Mouse (Mus musculus) embryonic fibroblast, embryonic 13.5 days (primary cell): Measurements from ENCODE around the gene Fgd5. TPM values are rescaled to one million over a fixed set of nuclear protein-coding genes. Genes with fewer than 3 reads are reported as not detected.
A peak's percentile ranks its signal among the peaks of the same experiment; 100 is the strongest.

Experiments
- H3K27ac ChIP-seq: 2 replicates; pipeline ENCODE4 v1.5.1; 2012; ENCODE audit warnings: low read length, control low read depth, inconsistent platforms; ENCODE audit not compliant: insufficient read depth
- H3K4me1 ChIP-seq: 2 replicates; pipeline ENCODE4 v1.6.1; 2011; ENCODE audit warnings: low read length; ENCODE audit not compliant: control insufficient read depth, insufficient read depth
- H3K4me3 ChIP-seq: 2 replicates; pipeline ENCODE4 v1.5.1; 2011; ENCODE audit warnings: mild to moderate bottlenecking, control low read depth, low read length; ENCODE audit not compliant: insufficient read depth
- CTCF ChIP-seq: IDR thresholded peaks from 2 replicates; pipeline ENCODE4 v1.5.1; 2011; ENCODE audit warnings: mild to moderate bottlenecking, control low read depth, low read length, moderate library complexity, borderline replicate concordance; ENCODE audit not compliant: insufficient read depth
- POLR2A ChIP-seq: IDR thresholded peaks from 2 replicates; pipeline ENCODE4 v1.6.1; 2011; ENCODE audit warnings: low read depth, mild to moderate bottlenecking, control low read depth, low read length, moderate library complexity
- polyA plus RNA-seq: library from polyadenylated mRNA; stranded (reverse); fragments of >200 nt; gene quantifications from 2 replicates; pipeline ENCODE4 v1.2.4, GENCODE M21; 2011; ENCODE audit warnings: low read depth; ENCODE audit not compliant: missing spikeins, insufficient read length

Fgd5 gene
- polyA plus RNA-seq, 1 experiment = 0.40 TPM

GRCm38 (mm10) chr6:92090497-92090896 is 111.8 kb downstream of the Fgd5 start:
- 0 out of 2 replicates have a peak, but pooled peaks cover 3% of the 10 kb centered on the region for H3K4me1 ChIP-seq
- TF ChIP-seq CTCF = no peak
- no peak for TF ChIP-seq POLR2A

GRCm38 (mm10) chr6:92091130-92091591 is 112.5 kb downstream of the Fgd5 start, which contains the start of gene Nr2c2:
Gene Nr2c2, plus strand, starts transcription at chr6:92091390.
- H3K4me3 ChIP-seq = peak within 1 kb of the TSS; percentile 91
- peak within 1 kb of the TSS; percentile 97 for H3K27ac ChIP-seq
- 0 out of 2 replicates have a peak, but pooled peaks cover 3% of the 10 kb centered on the region for H3K4me1 ChIP-seq
- TF ChIP-seq CTCF (no peak), POLR2A (peak; percentile 80; the same call in 1 of the 2 replicates)

More at GRCm38 (mm10) chr6:92090497-92090896, 111.8 kb downstream of the Fgd5 start:
- Histone ChIP-seq H3K27ac (peak overlapping the region; percentile 97; the same call in 1 of the 2 replicates), H3K4me3 (peak overlapping the region; percentile 91)

- Histone ChIP-seq H3K4me3 (peak overlapping the region; percentile 91), H3K4me1 (0 out of 2 replicates have a peak, but pooled peaks cover 3% of the 10 kb centered on the region), H3K27ac (peak overlapping the region; percentile 97)
- TF ChIP-seq POLR2A (peak; percentile 78), CTCF (no peak)
Observed at GRCm38 (mm10) chr6:92091767-92092489, 113.2 kb downstream of the Fgd5 start.

- peak overlapping the region; percentile 88 for H3K4me3 ChIP-seq
- peak overlapping the region; percentile 81 for H3K27ac ChIP-seq
- H3K4me1 ChIP-seq = 0 out of 2 replicates have a peak, but pooled peaks cover 3% of the 10 kb centered on the region
- TF ChIP-seq POLR2A = no peak
- no peak for TF ChIP-seq CTCF
Observed at GRCm38 (mm10) chr6:92092737-92093136, 114.1 kb downstream of the Fgd5 start.

GRCm38 (mm10) chr6:92093869-92094268 is 115.2 kb downstream of the Fgd5 start:
- H3K4me3 ChIP-seq = no peak overlapping the region
- no peak overlapping the region for H3K27ac ChIP-seq
- TF ChIP-seq CTCF (no peak), POLR2A (no peak)
- 0 out of 2 replicates have a peak, but pooled peaks cover 3% of the 10 kb centered on the region for H3K4me1 ChIP-seq

GRCm38 (mm10) chr6:92100679-92101360 is 122.1 kb downstream of the Fgd5 start:
- Histone ChIP-seq H3K4me1 (0 out of 2 replicates have a peak, but pooled peaks cover 2% of the 10 kb centered on the region), H3K27ac (no peak overlapping the region), H3K4me3 (no peak overlapping the region)
- TF ChIP-seq CTCF (no peak), POLR2A (no peak)

GRCm38 (mm10) chr6:92124547-92124946 is 145.9 kb downstream of the Fgd5 start:
- Histone ChIP-seq H3K4me3 (no peak overlapping the region), H3K27ac (no peak overlapping the region), H3K4me1 (no peaks in the 10 kb centered on the region)
- no peak for TF ChIP-seq CTCF
- TF ChIP-seq POLR2A = no peak

Other genes starting within 250 kb of the Fgd5 start
- gene Grip2, start 151.6 kb upstream of the Fgd5 start, polyA plus RNA-seq = not detected in 2 replicates
- 15.8 and 26.3 TPM in 2 replicates for gene Ccdc174, start 100.8 kb upstream of the Fgd5 start, polyA plus RNA-seq
- gene 4930590J08Rik, start 76.1 kb upstream of the Fgd5 start, polyA plus RNA-seq = 0.81 and 1.2 TPM in 2 replicates
- gene Nr2c2, start 112.5 kb downstream of the Fgd5 start, polyA plus RNA-seq = 34.5 and 45.1 TPM in 2 replicates
- 48.0 and 58.8 TPM in 2 replicates for gene Mrps25, start 205.2 kb downstream of the Fgd5 start, polyA plus RNA-seq
- gene Rbsn, start 236.0 kb downstream of the Fgd5 start, polyA plus RNA-seq = 30.8 and 31.7 TPM in 2 replicates